Mouse (Mus musculus) thymus, adult 2 months (tissue): ENCODE data around the gene Gm20388.

ENCODE experiments used
- CTCF ChIP-seq: fragments of 200-500 bp; IDR thresholded peaks from 2 replicates; pipeline ENCODE4 v1.5.1; 2012; ENCODE audit warnings: mild to moderate bottlenecking, control low read depth, low read length, moderate library complexity, borderline replicate concordance; ENCODE audit not compliant: control insufficient read depth, poor library complexity, insufficient read depth; ENCODE audit errors: extremely low read depth
- POLR2A ChIP-seq: fragments of 200-500 bp; IDR thresholded peaks from 2 replicates; pipeline ENCODE4 v1.6.1; 2012; ENCODE audit warnings: mild to moderate bottlenecking, low read length, control low read depth, moderate library complexity; ENCODE audit not compliant: control insufficient read depth, poor library complexity, insufficient read depth; ENCODE audit errors: extremely low read depth

- no peak for TF ChIP-seq CTCF
- TF ChIP-seq POLR2A, result no peak
These were observed 1322.6 kb downstream of the Gm20388 start for GRCm38 (mm10) chr8:121233196-121233595.
